Comparison of ENCODE assay signal across 8 mouse cellular contexts in genomic region chr17:57247393-57248200, GRCm38 (mm10). TPM values are rescaled to one million over a fixed set of nuclear protein-coding genes. Genes with fewer than 3 reads are reported as not detected.
A peak's percentile ranks its signal among the peaks of the same experiment; 100 is the strongest.
DNase-seq lines count a peak whose midpoint lies in the region; ATAC-seq and TF ChIP-seq lines count a peak whose summit lies in the region.

No protein-coding gene starts in this region.

- no peaks in the 10 kb centered on the region for H3K9me3 ChIP-seq in E14TG2a.4 (ENCODE audit: low read length)
- no peaks in the 10 kb centered on the region for H3K9me3 ChIP-seq in forebrain, embryonic 12.5 days
- no peaks in the 10 kb centered on the region for H3K9me3 ChIP-seq in heart, postnatal 0 days (replicated peaks; ENCODE audit: control insufficient read depth, low read length)
- no peaks in the 10 kb centered on the region for H3K9me3 ChIP-seq in liver, embryonic 16.5 days (replicated peaks; ENCODE audit: control insufficient read depth, low read length)
- H3K9me3 ChIP-seq in neural tube, embryonic 13.5 days: no peaks in the 10 kb centered on the region

- no peak for TF ChIP-seq CTCF in E14TG2a.4 (conservative IDR thresholded peaks at IDR 0.05; ENCODE audit: low read length)
- TF ChIP-seq CTCF in heart, postnatal 0 days (IDR thresholded peaks at IDR 0.05; ENCODE audit: low read depth): no peak
- no peak for TF ChIP-seq CTCF in testis, adult 2 months (IDR thresholded peaks at IDR 0.05; ENCODE audit: control insufficient read depth, insufficient read depth, insufficient replicate concordance, low read depth, low read length)

- H3K4me3 ChIP-seq in E14TG2a.4 (replicated peaks; ENCODE audit: low read length): peak overlapping the region; percentile 97
- peak overlapping the region; percentile 64 for H3K4me3 ChIP-seq in forebrain, embryonic 12.5 days (replicated peaks)
- H3K4me3 ChIP-seq in heart, postnatal 0 days (ENCODE audit: low read depth, low read length): peak overlapping the region; percentile 90
- H3K4me3 ChIP-seq in liver, embryonic 16.5 days (ENCODE audit: low read depth, low read length): peak overlapping the region; percentile 77
- peak overlapping the region; percentile 60 for H3K4me3 ChIP-seq in neural tube, embryonic 13.5 days
- peak overlapping the region; percentile 98 for H3K4me3 ChIP-seq in testis, adult 2 months (ENCODE audit: control insufficient read depth, low read depth, low read length)

- peaks cover 49% of the 10 kb centered on the region for H3K36me3 ChIP-seq in E14TG2a.4 (ENCODE audit: insufficient read depth, low read length)
- peaks cover 21% of the 10 kb centered on the region for H3K36me3 ChIP-seq in forebrain, embryonic 12.5 days (replicated peaks)
- peaks cover 24% of the 10 kb centered on the region for H3K36me3 ChIP-seq in heart, postnatal 0 days (replicated peaks; ENCODE audit: control insufficient read depth, insufficient read depth, low read length)
- H3K36me3 ChIP-seq in liver, embryonic 16.5 days (ENCODE audit: control insufficient read depth, insufficient read depth): peaks cover 6% of the 10 kb centered on the region
- H3K36me3 ChIP-seq in neural tube, embryonic 13.5 days: peaks cover 12% of the 10 kb centered on the region
- peaks cover 1% of the 10 kb centered on the region for H3K36me3 ChIP-seq in testis, adult 2 months (ENCODE audit: control insufficient read depth, insufficient read depth, low read length)

- H3K9ac ChIP-seq in forebrain, embryonic 12.5 days: peak overlapping the region; percentile 72
- peak overlapping the region; percentile 70 for H3K9ac ChIP-seq in heart, postnatal 0 days (replicated peaks; ENCODE audit: low read depth, low read length)
- peak overlapping the region; percentile 82 for H3K9ac ChIP-seq in liver, embryonic 16.5 days (ENCODE audit: low read depth, low read length)
- H3K9ac ChIP-seq in neural tube, embryonic 13.5 days: peak overlapping the region; percentile 82

- under 1% methylated on average over 46 of the region's 46 CpGs for WGBS in forebrain, embryonic 12.5 days
- under 1% methylated on average over 46 of the region's 46 CpGs for WGBS in heart, postnatal 0 days
- WGBS in liver, embryonic 16.5 days (ENCODE audit: insufficient replicate concordance): under 1% methylated on average over 46 of the region's 46 CpGs
- WGBS in neural tube, embryonic 13.5 days: under 1% methylated on average over 46 of the region's 46 CpGs

- peak; percentile 39; the same call in 1 of the 2 replicates for TF ChIP-seq POLR2A in testis, adult 2 months (IDR thresholded peaks at IDR 0.05; ENCODE audit: control insufficient read depth, low read depth, low read length)

- H3K4me1 ChIP-seq in E14TG2a.4 (replicated peaks; ENCODE audit: low read depth, low read length): peaks cover 48% of the 10 kb centered on the region
- peaks cover 36% of the 10 kb centered on the region for H3K4me1 ChIP-seq in forebrain, embryonic 12.5 days
- H3K4me1 ChIP-seq in heart, postnatal 0 days (ENCODE audit: control insufficient read depth, insufficient read depth): peaks cover 21% of the 10 kb centered on the region
- H3K4me1 ChIP-seq in liver, embryonic 16.5 days (ENCODE audit: control insufficient read depth, low read depth, low read length): peaks cover 31% of the 10 kb centered on the region
- peaks cover 39% of the 10 kb centered on the region for H3K4me1 ChIP-seq in neural tube, embryonic 13.5 days (replicated peaks)
- H3K4me1 ChIP-seq in testis, adult 2 months (ENCODE audit: control insufficient read depth, insufficient read depth, low read length): peaks cover 32% of the 10 kb centered on the region

- peak overlapping the region; percentile 85 for H3K4me2 ChIP-seq in forebrain, embryonic 12.5 days
- H3K4me2 ChIP-seq in heart, postnatal 0 days (ENCODE audit: low read depth, low read length): peak overlapping the region; percentile 90
- peak overlapping the region; percentile 70 for H3K4me2 ChIP-seq in liver, embryonic 16.5 days (ENCODE audit: low read depth, low read length)
- peak overlapping the region; percentile 91 for H3K4me2 ChIP-seq in neural tube, embryonic 13.5 days

- no peaks in the 10 kb centered on the region for H3K27me3 ChIP-seq in E14TG2a.4 (ENCODE audit: insufficient read depth, low read length)
- no peaks in the 10 kb centered on the region for H3K27me3 ChIP-seq in forebrain, embryonic 12.5 days
- no peaks in the 10 kb centered on the region for H3K27me3 ChIP-seq in heart, postnatal 0 days (ENCODE audit: control insufficient read depth, insufficient read depth, low read length)
- H3K27me3 ChIP-seq in liver, embryonic 16.5 days (ENCODE audit: control insufficient read depth, insufficient read depth, low read depth, low read length): peaks cover 13% of the 10 kb centered on the region
- no peaks in the 10 kb centered on the region for H3K27me3 ChIP-seq in neural tube, embryonic 13.5 days
- H3K27me3 ChIP-seq in testis, adult 2 months (ENCODE audit: control insufficient read depth, insufficient read depth, low read length): no peaks in the 10 kb centered on the region

- H3K27ac ChIP-seq in forebrain, embryonic 12.5 days: peak overlapping the region; percentile 95
- peak overlapping the region; percentile 93 for H3K27ac ChIP-seq in heart, postnatal 0 days (ENCODE audit: low read depth)
- H3K27ac ChIP-seq in liver, embryonic 16.5 days (ENCODE audit: low read length): peak overlapping the region; percentile 86
- peak overlapping the region; percentile 96 for H3K27ac ChIP-seq in neural tube, embryonic 13.5 days (replicated peaks)
- peak overlapping the region; percentile 96 for H3K27ac ChIP-seq in testis, adult 2 months (ENCODE audit: control insufficient read depth, insufficient read depth, low read depth, low read length)

- peak; percentile 94 for TF ChIP-seq EP300 in heart, postnatal 0 days (IDR thresholded peaks at IDR 0.05; ENCODE audit: low read depth)

- peak; percentile 97 for DNase-seq in c-Kit-positive CD71-positive TER-119-positive erythroid progenitor cells, embryonic 14.5 days (ENCODE audit: low spot score)
- DNase-seq in heart, postnatal 0 days (ENCODE audit: low spot score): peak; percentile 100
- DNase-seq in kidney, postnatal 4 days: peak; percentile 86 to 93

- peak; percentile 93 for ATAC-seq in forebrain, embryonic 12.5 days (ENCODE audit: low FRiP score)
- peak; percentile 88 for ATAC-seq in heart, postnatal 0 days (ENCODE audit: insufficient read depth, low read depth)
- peak; percentile 84 for ATAC-seq in liver, embryonic 16.5 days (ENCODE audit: low read depth)
- ATAC-seq in neural tube, embryonic 13.5 days (ENCODE audit: low read depth): peak; percentile 94

RNA-seq across cellular contexts. Expression of gene Gpr108, which starts 0.6 kb away (rescaled TPM):
- polyA plus RNA-seq in forebrain, embryonic 12.5 days (2016; fragmentation: Nextera tagmentation; extraction: Ambion mirVana): 20.1 and 20.9 TPM in 2 replicates
- 30.1 and 41.2 TPM in 2 replicates for total RNA-seq in heart, postnatal 0 days (2014; rRNA removed; ENCODE audit: low replicate concordance)
- 23.3 and 24.5 TPM in 2 replicates for polyA plus RNA-seq in heart, postnatal 0 days (2015; fragmentation: Nextera tagmentation; extraction: Ambion mirVana)
- 11.4 and 12.6 TPM in 2 replicates for polyA plus RNA-seq in liver, embryonic 16.5 days (2015; fragmentation: Nextera tagmentation; extraction: Ambion mirVana)
- polyA plus RNA-seq in neural tube, embryonic 13.5 days (2015; fragmentation: Nextera tagmentation; extraction: Ambion mirVana): 23.8 and 24.8 TPM in 2 replicates
- 34.1 and 37.3 TPM in 2 replicates for polyA plus RNA-seq in testis, adult 2 months (2012; rRNA removed)

RNA-seq across cellular contexts. Expression of gene Trip10, which starts 1.7 kb away (rescaled TPM):
- polyA plus RNA-seq in forebrain, embryonic 12.5 days (2016; fragmentation: Nextera tagmentation; extraction: Ambion mirVana): 26.2 and 27.1 TPM in 2 replicates
- total RNA-seq in heart, postnatal 0 days (2014; rRNA removed; ENCODE audit: low replicate concordance): 26.6 and 28.7 TPM in 2 replicates
- 32.3 and 32.4 TPM in 2 replicates for polyA plus RNA-seq in heart, postnatal 0 days (2015; fragmentation: Nextera tagmentation; extraction: Ambion mirVana)
- 10.4 TPM in 2 replicates for polyA plus RNA-seq in liver, embryonic 16.5 days (2015; fragmentation: Nextera tagmentation; extraction: Ambion mirVana)
- polyA plus RNA-seq in neural tube, embryonic 13.5 days (2015; fragmentation: Nextera tagmentation; extraction: Ambion mirVana): 14.7 and 15.4 TPM in 2 replicates
- polyA plus RNA-seq in testis, adult 2 months (2012; rRNA removed): 4.5 and 5.6 TPM in 2 replicates

RNA-seq across cellular contexts. Expression of gene C3, which starts 19.7 kb away (rescaled TPM):
- polyA plus RNA-seq in forebrain, embryonic 12.5 days (2016; fragmentation: Nextera tagmentation; extraction: Ambion mirVana): 0.04 and 0.14 TPM in 2 replicates
- total RNA-seq in heart, postnatal 0 days (2014; rRNA removed; ENCODE audit: low replicate concordance): 32.5 and 41.7 TPM in 2 replicates
- polyA plus RNA-seq in heart, postnatal 0 days (2015; fragmentation: Nextera tagmentation; extraction: Ambion mirVana): 23.4 and 25.6 TPM in 2 replicates
- 494 and 609 TPM in 2 replicates for polyA plus RNA-seq in liver, embryonic 16.5 days (2015; fragmentation: Nextera tagmentation; extraction: Ambion mirVana)
- 1.6 and 1.9 TPM in 2 replicates for polyA plus RNA-seq in neural tube, embryonic 13.5 days (2015; fragmentation: Nextera tagmentation; extraction: Ambion mirVana)
- 6.3 and 12.4 TPM in 2 replicates for polyA plus RNA-seq in testis, adult 2 months (2012; rRNA removed)

RNA-seq across cellular contexts. Expression of gene Vav1, which starts 31.3 kb away (rescaled TPM):
- 1.2 and 1.4 TPM in 2 replicates for polyA plus RNA-seq in forebrain, embryonic 12.5 days (2016; fragmentation: Nextera tagmentation; extraction: Ambion mirVana)
- 2.6 and 2.7 TPM in 2 replicates for total RNA-seq in heart, postnatal 0 days (2014; rRNA removed; ENCODE audit: low replicate concordance)
- polyA plus RNA-seq in heart, postnatal 0 days (2015; fragmentation: Nextera tagmentation; extraction: Ambion mirVana): 1.0 TPM in 2 replicates
- 13.7 and 14.4 TPM in 2 replicates for polyA plus RNA-seq in liver, embryonic 16.5 days (2015; fragmentation: Nextera tagmentation; extraction: Ambion mirVana)
- 1.5 and 1.8 TPM in 2 replicates for polyA plus RNA-seq in neural tube, embryonic 13.5 days (2015; fragmentation: Nextera tagmentation; extraction: Ambion mirVana)
- 7.4 and 8.4 TPM in 2 replicates for polyA plus RNA-seq in testis, adult 2 months (2012; rRNA removed)

RNA-seq across cellular contexts. Expression of gene Tnfsf14, which starts 53.6 kb away (rescaled TPM):
- 0.13 TPM in 1 of 2 replicates, not detected in the other for polyA plus RNA-seq in forebrain, embryonic 12.5 days (2016; fragmentation: Nextera tagmentation; extraction: Ambion mirVana)
- not detected in 2 replicates for total RNA-seq in heart, postnatal 0 days (2014; rRNA removed; ENCODE audit: low replicate concordance)
- not detected in 2 replicates for polyA plus RNA-seq in heart, postnatal 0 days (2015; fragmentation: Nextera tagmentation; extraction: Ambion mirVana)
- polyA plus RNA-seq in liver, embryonic 16.5 days (2015; fragmentation: Nextera tagmentation; extraction: Ambion mirVana): 1.3 and 1.4 TPM in 2 replicates
- polyA plus RNA-seq in neural tube, embryonic 13.5 days (2015; fragmentation: Nextera tagmentation; extraction: Ambion mirVana): not detected in 2 replicates
- not detected in 2 replicates for polyA plus RNA-seq in testis, adult 2 months (2012; rRNA removed)

Comparison
In these comparisons a context has a peak if more than half of its experiments do, and no peak if none do; other contexts are left out.
1. Peak in every context shown above with its lines: DNase-seq, ATAC-seq, H3K4me3 ChIP-seq and H3K27ac ChIP-seq.
2. RNA of gene C3, which starts 19.7 kb away (polyA plus RNA-seq): 494 to 609 TPM in liver, embryonic 16.5 days; 23.4 to 25.6 TPM in heart, postnatal 0 days, 6.3 to 12.4 TPM in testis, adult 2 months, 1.6 to 1.9 TPM in neural tube, embryonic 13.5 days and 0.04 to 0.14 TPM in forebrain, embryonic 12.5 days; every median in the first group is over 10 times any median in the second.